9 mouse cellular contexts compared by ENCODE assay signal in the genomic region with DNA sequence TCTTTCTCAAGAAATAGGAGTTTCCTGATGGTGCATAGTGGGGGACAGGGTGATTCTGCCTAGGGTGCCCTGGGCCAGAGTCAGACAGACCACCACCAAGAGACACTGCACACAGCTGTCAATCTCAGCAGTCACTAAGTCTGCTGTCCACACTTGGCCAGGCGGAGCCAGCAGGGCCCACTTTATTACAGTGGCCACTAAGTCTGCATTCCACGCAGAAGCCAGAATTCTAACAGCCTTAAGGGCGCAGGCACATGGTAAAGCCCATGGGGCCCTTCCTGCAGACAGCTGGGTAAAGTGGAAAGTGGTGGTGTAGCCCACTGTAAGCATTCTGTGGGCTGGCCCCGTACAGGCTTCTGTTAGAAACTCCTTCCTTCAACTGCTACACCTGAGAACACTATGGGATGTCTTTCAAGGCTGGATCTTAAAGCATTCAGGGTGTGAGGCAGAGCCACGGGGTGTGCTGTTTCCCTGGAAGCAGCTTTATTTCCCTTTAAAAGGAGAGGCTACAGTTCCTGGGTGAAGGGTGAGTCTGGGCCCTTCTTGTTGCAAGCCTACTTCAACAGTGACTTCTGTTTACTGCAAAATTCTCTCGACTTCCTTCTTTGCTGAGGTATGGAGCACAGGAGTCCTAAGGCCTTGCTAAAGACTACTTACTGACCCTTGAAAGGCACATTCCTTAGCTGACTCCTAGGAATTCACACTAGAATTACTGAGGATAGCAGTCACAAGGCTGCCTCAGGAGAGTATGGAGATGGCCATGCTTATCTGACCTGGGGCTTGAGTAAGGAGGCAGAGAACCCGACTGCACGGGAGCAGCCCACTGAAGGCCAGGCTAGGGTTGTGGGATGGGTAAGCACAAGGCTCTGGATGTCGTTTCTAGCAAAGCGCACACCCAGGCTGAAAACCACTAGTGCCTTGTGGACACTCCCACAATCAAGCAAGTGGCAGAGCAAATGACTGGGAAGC. TPM values are rescaled to one million over a fixed set of nuclear protein-coding genes. Genes with fewer than 3 reads are reported as not detected.
A peak's percentile ranks its signal among the peaks of the same experiment; 100 is the strongest.
DNase-seq lines count a peak whose midpoint lies in the region; ATAC-seq and TF ChIP-seq lines count a peak whose summit lies in the region.
"Had no signal": no experiment of that assay in that cellular context is flagged by ENCODE, and none has a peak within 500 bp of the region (broad histone marks: within the 10 kb centered on the region; RNA-seq: fewer than 3 reads in every experiment).

No protein-coding gene starts in this region.

- no peak overlapping the region for H3K9ac ChIP-seq in midbrain, embryonic 11.5 days (ENCODE audit: low read length)
- H3K9ac ChIP-seq in midbrain, embryonic 14.5 days (replicated peaks; ENCODE audit: low read length) = no peak overlapping the region
- H3K9ac ChIP-seq in limb, embryonic 13.5 days = no peak overlapping the region
- H3K9ac ChIP-seq in stomach, embryonic 16.5 days (ENCODE audit: low read length) = no peak overlapping the region

- H3K27me3 ChIP-seq in midbrain, embryonic 11.5 days (ENCODE audit: control insufficient read depth, insufficient read depth, low read length) = no peaks in the 10 kb centered on the region
- no peaks in the 10 kb centered on the region for H3K27me3 ChIP-seq in midbrain, embryonic 14.5 days (ENCODE audit: control insufficient read depth, insufficient read depth, low read length)
- no peaks in the 10 kb centered on the region for H3K27me3 ChIP-seq in limb, embryonic 13.5 days
- no peaks in the 10 kb centered on the region for H3K27me3 ChIP-seq in stomach, embryonic 16.5 days (ENCODE audit: control insufficient read depth, insufficient read depth, low read length)

- peak; percentile 43 for ATAC-seq in midbrain, embryonic 11.5 days (ENCODE audit: low FRiP score)
- no peak for ATAC-seq in midbrain, embryonic 14.5 days (ENCODE audit: low FRiP score, low TSS enrichment)
- ATAC-seq in limb, embryonic 13.5 days (ENCODE audit: low FRiP score, low read depth) = no peak
- ATAC-seq in stomach, embryonic 16.5 days (ENCODE audit: insufficient read depth, low FRiP score) = no peak

- H3K4me2 ChIP-seq in midbrain, embryonic 11.5 days = no peak overlapping the region
- no peak overlapping the region for H3K4me2 ChIP-seq in midbrain, embryonic 14.5 days (ENCODE audit: low read length)
- no peak overlapping the region for H3K4me2 ChIP-seq in limb, embryonic 13.5 days (replicated peaks)
- H3K4me2 ChIP-seq in stomach, embryonic 16.5 days (ENCODE audit: low read depth, low read length) = no peak overlapping the region

- intact Hi-C loops in gastrocnemius, adult 2 months (cut with DNase I) = no loop called here
- intact Hi-C loops in gastrocnemius, postnatal 36 days (cut with DNase I) = no loop called here

- H3K9me3 ChIP-seq in midbrain, embryonic 11.5 days (ENCODE audit: control insufficient read depth, low read length) = no peaks in the 10 kb centered on the region
- no peaks in the 10 kb centered on the region for H3K9me3 ChIP-seq in midbrain, embryonic 14.5 days (ENCODE audit: control insufficient read depth, low read length)
- H3K9me3 ChIP-seq in limb, embryonic 13.5 days = no peaks in the 10 kb centered on the region
- H3K9me3 ChIP-seq in stomach, embryonic 16.5 days (replicated peaks; ENCODE audit: control insufficient read depth, low read length) = no peaks in the 10 kb centered on the region

- H3K36me3 ChIP-seq in midbrain, embryonic 11.5 days (ENCODE audit: control insufficient read depth, insufficient read depth, low read length) = no peaks in the 10 kb centered on the region
- no peaks in the 10 kb centered on the region for H3K36me3 ChIP-seq in midbrain, embryonic 14.5 days (ENCODE audit: control insufficient read depth, insufficient read depth, low read length)
- 0 out of 2 replicates have a peak, but pooled peaks cover 3% of the 10 kb centered on the region for H3K36me3 ChIP-seq in limb, embryonic 13.5 days
- H3K36me3 ChIP-seq in stomach, embryonic 16.5 days (ENCODE audit: control insufficient read depth, insufficient read depth, low read length) = no peaks in the 10 kb centered on the region

- H3K4me3 ChIP-seq in gastrocnemius, adult 2 months = peak overlapping the region; percentile 28
- H3K4me3 ChIP-seq in midbrain, embryonic 11.5 days (ENCODE audit: low read depth, low read length) = no peak overlapping the region
- no peak overlapping the region for H3K4me3 ChIP-seq in midbrain, embryonic 14.5 days (replicated peaks; ENCODE audit: low read depth, low read length)
- no peak overlapping the region for H3K4me3 ChIP-seq in limb, embryonic 13.5 days
- no peak overlapping the region for H3K4me3 ChIP-seq in stomach, embryonic 16.5 days (replicated peaks; ENCODE audit: low read length)

- DNase-seq in gastrocnemius, adult 2 months = no peak
- DNase-seq in gastrocnemius, postnatal 36 days = no peak
- no peak for DNase-seq in midbrain, embryonic 11.5 days (ENCODE audit: low spot score, missing footprints)
- no peak for DNase-seq in midbrain, embryonic 14.5 days
- no peak for DNase-seq in adrenal gland, postnatal 14 days
- DNase-seq in spleen, postnatal 4 days (ENCODE audit: low spot score in 2 of 2) = no peak

- H3K27ac ChIP-seq in gastrocnemius, adult 2 months = peak overlapping the region; percentile 98
- no peak overlapping the region for H3K27ac ChIP-seq in midbrain, embryonic 11.5 days (ENCODE audit: low read depth, low read length)
- H3K27ac ChIP-seq in midbrain, embryonic 14.5 days (replicated peaks; ENCODE audit: low read depth, low read length) = no peak overlapping the region
- peak overlapping the region; percentile 58 for H3K27ac ChIP-seq in limb, embryonic 13.5 days
- H3K27ac ChIP-seq in stomach, embryonic 16.5 days (ENCODE audit: low read length) = peak overlapping the region; percentile 36

- WGBS in midbrain, embryonic 11.5 days = 49% methylated on average over 10 of the region's 10 CpGs
- 42% methylated on average over 10 of the region's 10 CpGs for WGBS in midbrain, embryonic 14.5 days
- WGBS in limb, embryonic 13.5 days = 43% methylated on average over 10 of the region's 10 CpGs
- WGBS in stomach, embryonic 16.5 days = 54% methylated on average over 10 of the region's 10 CpGs

- H3K4me1 ChIP-seq in midbrain, embryonic 11.5 days (ENCODE audit: control insufficient read depth, insufficient read depth, low read length) = peaks cover 32% of the 10 kb centered on the region
- peaks cover 20% of the 10 kb centered on the region for H3K4me1 ChIP-seq in midbrain, embryonic 14.5 days (ENCODE audit: control insufficient read depth, insufficient read depth, low read length)
- H3K4me1 ChIP-seq in limb, embryonic 13.5 days = peaks cover 56% of the 10 kb centered on the region
- H3K4me1 ChIP-seq in stomach, embryonic 16.5 days (ENCODE audit: control insufficient read depth, insufficient read depth, low read length) = peaks cover 51% of the 10 kb centered on the region

- TF ChIP-seq CTCF in gastrocnemius, adult 2 months (IDR thresholded peaks at IDR 0.05) = no peak

RNA-seq across cellular contexts. Expression of gene E030018B13Rik, which starts 2.6 kb away (rescaled TPM):
- under 1 TPM in 1 of 2 experiments, not detected in 1; 0.22 TPM for total RNA-seq in gastrocnemius, adult 2 months (2021)
- total RNA-seq in gastrocnemius, postnatal 36 days (2021) = not detected
- polyA plus RNA-seq in midbrain, embryonic 11.5 days (2014; fragmentation: Nextera tagmentation; extraction: Ambion mirVana) = 0.14 TPM in 1 of 2 replicates, not detected in the other
- not detected in 2 replicates for polyA plus RNA-seq in midbrain, embryonic 14.5 days (2014; fragmentation: Nextera tagmentation; extraction: Ambion mirVana)
- 0.14 TPM in 1 of 2 replicates, not detected in the other for polyA plus RNA-seq in limb, embryonic 13.5 days (2015; fragmentation: Nextera tagmentation; extraction: Ambion mirVana)
- polyA plus RNA-seq in stomach, embryonic 16.5 days (2015; fragmentation: Nextera tagmentation; extraction: Ambion mirVana) = not detected in 2 replicates
- not detected in 2 replicates for total RNA-seq in adrenal gland, postnatal 14 days (2021)
- total RNA-seq: neutrophil, adult 5-6 weeks had no signal

RNA-seq across cellular contexts. Expression of gene Klf13, which starts 24.7 kb away (rescaled TPM):
- total RNA-seq in gastrocnemius, adult 2 months (2021) = 10 to 100 TPM; 56.6 to 59.6 TPM
- 10 to 100 TPM; 42.3 to 47.7 TPM for total RNA-seq in gastrocnemius, postnatal 36 days (2021)
- 31.5 and 32.0 TPM in 2 replicates for polyA plus RNA-seq in midbrain, embryonic 11.5 days (2014; fragmentation: Nextera tagmentation; extraction: Ambion mirVana)
- polyA plus RNA-seq in midbrain, embryonic 14.5 days (2014; fragmentation: Nextera tagmentation; extraction: Ambion mirVana) = 20.5 and 24.9 TPM in 2 replicates
- polyA plus RNA-seq in limb, embryonic 13.5 days (2015; fragmentation: Nextera tagmentation; extraction: Ambion mirVana) = 20.1 and 20.9 TPM in 2 replicates
- 29.1 and 30.8 TPM in 2 replicates for polyA plus RNA-seq in stomach, embryonic 16.5 days (2015; fragmentation: Nextera tagmentation; extraction: Ambion mirVana)
- 85.8 and 102 TPM in 2 replicates for total RNA-seq in adrenal gland, postnatal 14 days (2021)

Comparison
In these comparisons a context has a peak if more than half of its experiments do, and no peak if none do; other contexts are left out.
1. H3K27ac ChIP-seq: peak in gastrocnemius, adult 2 months (single experiment), limb, embryonic 13.5 days (single experiment) and stomach, embryonic 16.5 days (single experiment); none in midbrain, embryonic 11.5 days (single experiment) and midbrain, embryonic 14.5 days (single experiment).